Mouse (Mus musculus): ENCODE measurements at regions not wholly inside any gene's neighbourhood (a gene's known extent, or its start where the extent isn't known, plus 50 kb on each side); places are given as distances from the start of the nearest gene placed in this dataset.

GRCm38 (mm10) chr14:24618226-24619038 lies 131.5 kb downstream of the Rps24 start:
- ATAC-seq (replicated peaks; ENCODE audit: poor library complexity) = no peak

DNA sequence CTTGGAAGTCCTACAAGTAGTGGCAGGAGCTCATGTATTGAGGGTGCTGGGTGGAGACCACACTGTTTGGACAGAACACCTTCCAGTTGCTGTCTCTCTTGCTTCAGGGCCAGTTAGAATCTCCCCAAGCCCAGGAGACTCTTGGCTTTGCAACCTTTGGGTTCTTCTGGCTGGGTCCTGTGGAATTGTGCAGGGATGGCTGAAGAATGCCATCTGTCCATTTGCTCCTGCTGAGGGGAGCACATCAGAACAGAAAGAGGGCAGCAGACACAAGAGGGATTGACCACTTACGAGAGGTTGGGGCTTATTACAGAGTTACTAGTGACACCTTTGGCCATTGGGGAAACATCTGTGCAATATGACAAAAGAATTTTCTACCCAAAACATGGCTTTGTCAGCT lies 145.1 kb downstream of the Rps24 start:
- no peak for ATAC-seq (replicated peaks; ENCODE audit: poor library complexity)

DNA sequence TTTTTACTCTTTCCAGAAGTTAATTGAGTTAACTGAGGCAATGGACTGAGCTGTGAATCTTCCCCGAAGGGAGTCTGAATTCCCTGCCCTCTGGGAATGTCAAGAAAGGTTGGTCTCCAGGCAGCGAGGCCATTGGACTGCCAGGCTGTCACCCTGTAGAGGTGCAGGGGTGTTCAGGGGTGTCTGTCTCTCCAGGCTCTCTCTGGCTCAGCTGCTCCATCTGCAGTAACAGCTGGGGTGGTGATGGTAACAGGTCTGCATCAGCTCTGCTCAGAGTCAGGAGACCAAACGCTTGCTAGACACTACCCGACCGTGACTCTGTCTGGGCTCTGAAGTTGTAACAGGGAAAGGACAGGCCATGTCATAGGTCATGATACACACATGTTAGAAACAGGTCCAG lies 154.9 kb downstream of the Rps24 start:
- ATAC-seq (replicated peaks; ENCODE audit: poor library complexity) = no peak

- ATAC-seq (replicated peaks; ENCODE audit: poor library complexity) = no peak
Measured at GRCm38 (mm10) chr14:24644117-24644808, 157.3 kb downstream of the Rps24 start.

DNA sequence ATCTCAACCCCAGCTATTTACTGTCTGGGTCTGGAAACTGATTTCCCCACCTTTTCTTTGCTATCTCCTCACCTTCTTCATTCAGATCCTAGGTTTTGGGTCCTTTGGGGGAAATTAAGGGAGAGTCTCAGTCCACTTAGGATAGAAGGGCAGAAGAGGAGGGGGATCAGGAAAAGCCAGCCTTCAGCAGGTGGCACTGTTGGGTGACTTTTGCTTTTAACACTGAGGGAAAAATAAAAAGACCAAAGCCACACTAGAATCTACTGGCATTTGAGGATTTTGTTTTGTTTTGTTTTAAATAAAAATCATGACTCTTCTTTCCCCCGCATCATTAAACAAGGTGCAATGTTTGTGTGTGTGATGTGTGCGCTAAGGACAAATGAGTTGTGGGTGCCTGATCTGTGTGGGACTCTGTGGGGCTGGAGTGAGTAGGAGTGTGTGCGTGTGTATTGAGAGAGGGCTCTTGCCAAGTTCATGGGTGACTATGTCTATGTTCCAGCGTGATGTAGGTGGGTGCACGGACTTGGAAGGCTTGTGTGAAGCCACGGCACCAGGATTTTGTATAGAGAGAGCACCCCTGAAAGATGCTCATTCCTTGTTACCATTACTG lies 159.4 kb downstream of the Rps24 start:
- no peak for ATAC-seq (replicated peaks; ENCODE audit: poor library complexity)

DNA sequence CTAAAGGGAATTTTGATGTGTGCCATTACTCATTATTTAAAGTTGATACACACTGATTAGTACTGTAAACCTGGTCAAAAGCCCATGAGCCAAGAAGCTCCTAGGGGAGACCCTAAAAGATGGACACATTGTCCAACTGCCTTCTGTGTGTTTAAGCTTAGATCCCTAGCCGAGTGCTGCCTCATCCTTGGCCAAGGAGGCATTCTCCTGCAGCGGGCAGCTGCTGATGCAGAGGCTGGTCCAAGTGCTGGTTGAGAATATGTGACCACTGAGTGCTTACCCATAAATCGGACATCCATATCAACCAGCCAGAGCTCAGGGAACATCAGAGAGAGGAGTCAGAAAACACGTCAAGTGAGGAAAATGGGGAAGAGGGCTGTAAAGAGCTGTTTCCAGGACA lies 160.8 kb downstream of the Rps24 start:
- ATAC-seq (replicated peaks; ENCODE audit: poor library complexity) = no peak

DNA sequence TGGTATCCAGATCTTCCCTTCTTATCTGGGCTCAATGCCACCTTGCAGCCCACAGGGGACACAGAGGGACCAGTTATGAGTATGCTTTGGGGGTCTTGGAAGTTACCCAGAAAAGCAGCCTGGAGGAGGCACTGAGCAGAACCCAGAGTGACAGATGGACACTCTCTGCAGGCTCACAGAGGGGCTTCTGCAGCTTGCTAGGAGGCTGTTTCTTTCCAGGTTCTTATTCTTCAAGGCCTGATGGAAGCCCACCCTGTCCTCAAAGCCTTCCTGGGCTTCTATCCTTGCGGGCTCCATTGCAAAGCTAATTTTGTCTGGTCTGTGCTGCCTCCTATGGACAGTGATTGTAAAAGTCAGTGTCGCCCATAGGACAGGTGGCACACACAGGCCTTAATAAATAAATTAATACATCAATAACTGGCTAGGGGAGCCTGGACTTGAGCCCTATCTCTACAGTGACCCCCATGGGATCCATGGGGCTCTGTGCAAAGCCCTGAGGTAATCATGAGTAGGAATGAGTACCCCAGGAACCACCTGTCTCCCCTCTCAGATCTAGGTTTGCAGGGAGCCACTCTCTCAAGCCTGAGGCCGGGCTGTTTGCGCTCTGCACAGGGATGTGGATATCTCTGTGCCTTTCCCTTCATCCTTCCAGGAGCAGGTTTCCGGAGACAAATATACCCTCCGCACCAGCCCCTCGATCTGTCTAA lies 163.4 kb downstream of the Rps24 start:
- ATAC-seq (replicated peaks; ENCODE audit: poor library complexity) = no peak

- ATAC-seq (replicated peaks; ENCODE audit: poor library complexity) = no peak
Measured at GRCm38 (mm10) chr14:24650902-24651270, 164.0 kb downstream of the Rps24 start.

DNA sequence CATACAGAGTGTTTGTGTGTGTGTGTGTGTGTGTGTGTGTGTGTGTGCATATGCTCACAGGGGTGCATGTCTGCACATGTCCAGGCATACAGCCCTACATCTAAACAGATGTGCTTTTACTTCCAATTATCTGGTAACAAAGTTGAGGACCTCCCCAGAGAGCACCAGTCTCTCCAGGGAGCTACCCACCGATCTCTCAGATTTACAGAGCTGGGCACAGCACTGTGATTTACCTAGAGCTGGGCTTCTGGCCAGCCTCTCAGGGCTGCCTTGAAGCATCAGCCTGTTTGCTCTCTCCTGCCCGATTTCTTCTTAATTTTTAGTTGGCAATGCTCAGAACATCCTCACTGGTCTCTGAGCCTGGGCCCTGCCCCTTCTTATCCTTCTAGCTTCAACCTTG lies 165.7 kb downstream of the Rps24 start:
- no peak for ATAC-seq (replicated peaks; ENCODE audit: poor library complexity)

- no peak for ATAC-seq (replicated peaks; ENCODE audit: poor library complexity)
Measured at GRCm38 (mm10) chr14:24655580-24655979, 168.7 kb downstream of the Rps24 start.

GRCm38 (mm10) chr14:24661797-24662196 lies 174.9 kb downstream of the Rps24 start:
- ATAC-seq (replicated peaks; ENCODE audit: poor library complexity) = no peak

- ATAC-seq (replicated peaks; ENCODE audit: poor library complexity) = no peak
Measured at GRCm38 (mm10) chr14:24665210-24665609, 178.3 kb downstream of the Rps24 start.

Data from megakaryocyte progenitor cell, adult 5-6 weeks (primary cell).